Mouse (Mus musculus): ENCODE data around the gene Utrn.

DNA sequence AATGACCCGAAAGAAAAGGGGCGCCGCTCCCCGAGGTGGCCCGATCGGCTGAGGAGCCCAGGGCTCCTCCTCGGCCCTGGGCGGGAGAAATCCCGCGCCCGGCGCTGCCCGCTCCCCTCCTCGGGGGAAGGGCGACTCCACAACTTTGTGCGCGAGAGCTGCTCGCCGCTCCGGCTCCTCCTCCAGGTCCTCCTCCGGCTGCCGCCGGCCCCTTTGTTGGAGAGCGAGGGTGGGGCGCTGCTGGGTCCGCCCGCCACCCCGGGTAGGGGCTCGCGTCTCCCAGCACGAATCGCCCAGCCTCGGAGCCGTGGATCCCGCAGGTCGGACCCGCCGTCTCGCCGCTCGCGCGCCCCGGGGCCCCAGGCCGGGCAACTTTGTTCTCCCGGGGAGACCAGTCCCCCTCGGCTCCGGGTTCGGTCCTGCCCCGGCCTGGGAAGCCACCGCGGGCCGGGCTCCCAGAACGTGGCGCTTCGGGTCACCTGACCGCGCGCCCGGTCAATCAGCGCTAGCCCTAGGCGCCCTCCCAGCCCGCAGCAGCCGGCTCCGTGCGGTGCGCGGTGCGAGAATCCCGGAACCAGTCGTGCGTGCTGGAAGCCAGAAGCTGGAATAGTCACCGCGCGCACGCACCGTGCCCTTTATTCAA is at the start of gene Utrn:
- TF ChIP-seq CTCF (IDR thresholded peaks at IDR 0.05; ENCODE audit: borderline replicate concordance, insufficient read depth, low read depth, low read length) = no peak
- TF ChIP-seq POLR2A (IDR thresholded peaks at IDR 0.05; ENCODE audit: borderline replicate concordance, insufficient read depth, low read length) = no peak
